Mouse (Mus musculus) lung, postnatal 0 days (tissue): ENCODE results near the gene Acer2.

Source experiments
- CTCF ChIP-seq: IDR thresholded peaks from 2 replicates; pipeline ENCODE4 v1.5.1; 2016; ENCODE audit warnings: antibody characterized with exemption, mild to moderate bottlenecking
- EP300 ChIP-seq: IDR thresholded peaks from 2 replicates; pipeline ENCODE4 v1.6.1; 2016; ENCODE audit warnings: antibody characterized with exemption, mild to moderate bottlenecking, control low read depth

GRCm38 (mm10) chr4:86955448-86955847 lies 81.3 kb downstream of the Acer2 start:
- TF ChIP-seq CTCF, result no peak
- no peak for TF ChIP-seq EP300
